ENCODE assay signal across 11 mouse cellular contexts in the genomic region with DNA sequence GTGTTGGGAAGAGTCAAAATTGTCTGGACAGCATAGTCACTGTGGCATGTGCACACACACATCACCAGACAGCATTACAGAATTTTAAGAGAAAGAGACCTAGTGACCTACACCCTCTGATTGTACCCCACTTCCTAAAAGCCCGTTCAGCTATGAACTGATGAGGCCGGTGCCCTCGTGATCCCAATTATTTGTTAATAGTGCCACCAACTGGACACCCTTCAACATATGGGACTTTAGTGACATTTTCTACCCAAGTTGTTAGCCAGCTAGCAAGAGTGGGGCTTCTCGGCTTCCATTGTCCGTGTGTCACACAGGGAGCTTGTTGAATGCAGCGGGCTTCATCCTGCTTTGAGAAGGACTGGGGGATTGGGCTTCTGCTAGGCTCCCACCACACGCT. TPM values are rescaled to one million over a fixed set of nuclear protein-coding genes. Genes with fewer than 3 reads are reported as not detected.
DNase-seq lines count a peak whose midpoint lies in the region; ATAC-seq and TF ChIP-seq lines count a peak whose summit lies in the region.
"Had no signal": no experiment of that assay in that cellular context is flagged by ENCODE, and none has a peak within 500 bp of the region (broad histone marks: within the 10 kb centered on the region; RNA-seq: fewer than 3 reads in every experiment).

No protein-coding gene starts in this region.

- ATAC-seq in kidney, embryonic 15.5 days (replicated peaks; ENCODE audit: low FRiP score), result no peak
- ATAC-seq: forebrain, embryonic 16.5 days; Patski had no signal

- peak; percentile 33; the same call in 1 of the 2 replicates for TF ChIP-seq CTCF in kidney, adult 2 months (conservative IDR thresholded peaks at IDR 0.05; ENCODE audit: insufficient read depth, insufficient read length, low read depth, low read length)
- TF ChIP-seq CTCF in C2C12 (IDR thresholded peaks at IDR 0.05; ENCODE audit: control insufficient read depth, insufficient read depth, insufficient read length), result peak; percentile 5
- no peak; the same call in 1 of the 2 replicates for TF ChIP-seq CTCF in brain, embryonic 14.5 days (IDR thresholded peaks at IDR 0.05; ENCODE audit: borderline replicate concordance, extremely low read depth, insufficient read depth, insufficient read length)

- H3K36me3 ChIP-seq in kidney, adult 2 months (ENCODE audit: control insufficient read depth, insufficient read depth, low read length), result no peaks in the 10 kb centered on the region
- no peaks in the 10 kb centered on the region for H3K36me3 ChIP-seq in kidney, embryonic 15.5 days
- H3K36me3 ChIP-seq in C2C12 (ENCODE audit: control insufficient read depth, insufficient read depth), result no peaks in the 10 kb centered on the region
- H3K36me3 ChIP-seq in limb, embryonic 10.5 days, result peaks cover 8% of the 10 kb centered on the region; the same call in 1 of the 2 replicates

- TF ChIP-seq POLR2A in kidney, adult 2 months (IDR thresholded peaks at IDR 0.05; ENCODE audit: low read depth, low read length), result no peak
- no peak for TF ChIP-seq POLR2A in brain, embryonic 14.5 days (IDR thresholded peaks at IDR 0.05; ENCODE audit: borderline replicate concordance, extremely low read depth, insufficient read depth, insufficient read length, poor library complexity, severe bottlenecking)

- H3K4me3 ChIP-seq in kidney, adult 2 months (ENCODE audit: insufficient read depth, low read depth, low read length), result no peak overlapping the region
- no peak overlapping the region for H3K4me3 ChIP-seq in kidney, embryonic 15.5 days (replicated peaks)
- no peak overlapping the region for H3K4me3 ChIP-seq in C2C12 (ENCODE audit: insufficient read depth, poor library complexity, severe bottlenecking)
- H3K4me3 ChIP-seq in limb, embryonic 10.5 days, result no peak overlapping the region

- no peak overlapping the region for H3K4me2 ChIP-seq in kidney, embryonic 15.5 days

- H3K27me3 ChIP-seq in kidney, adult 2 months (replicated peaks; ENCODE audit: control insufficient read depth, insufficient read depth, low read length), result no peaks in the 10 kb centered on the region
- 0 out of 2 replicates have a peak, but pooled peaks cover 3% of the 10 kb centered on the region for H3K27me3 ChIP-seq in kidney, embryonic 15.5 days
- no peaks in the 10 kb centered on the region for H3K27me3 ChIP-seq in C2C12 (ENCODE audit: control insufficient read depth, insufficient read depth, insufficient read length)
- H3K27me3 ChIP-seq in limb, embryonic 10.5 days (ENCODE audit: low read depth, poor library complexity, severe bottlenecking), result peaks cover 9% of the 10 kb centered on the region; the same call in 1 of the 2 replicates
- H3K27me3 ChIP-seq: Patski had no signal

- no peaks in the 10 kb centered on the region for H3K4me1 ChIP-seq in kidney, adult 2 months (ENCODE audit: control insufficient read depth, insufficient read depth, low read length)
- H3K4me1 ChIP-seq in kidney, embryonic 15.5 days, result peaks cover 15% of the 10 kb centered on the region
- peaks cover 38% of the 10 kb centered on the region for H3K4me1 ChIP-seq in limb, embryonic 10.5 days

- H3ac ChIP-seq in C2C12 (ENCODE audit: control insufficient read depth, insufficient read length, low read depth), result no peak overlapping the region

- H3K27ac ChIP-seq in kidney, adult 2 months (ENCODE audit: insufficient read depth, low read depth, low read length), result no peak overlapping the region
- H3K27ac ChIP-seq in kidney, embryonic 15.5 days, result no peak overlapping the region
- H3K27ac ChIP-seq in limb, embryonic 10.5 days, result peak overlapping the region; percentile 20; the same call in 1 of the 2 replicates

- no peaks in the 10 kb centered on the region for H3K79me3 ChIP-seq in C2C12 (ENCODE audit: low read depth)

- H3K9me3 ChIP-seq in kidney, embryonic 15.5 days (replicated peaks), result peaks cover 8% of the 10 kb centered on the region; the same call in 1 of the 2 replicates
- H3K9me3 ChIP-seq in limb, embryonic 10.5 days (replicated peaks), result peaks cover 8% of the 10 kb centered on the region; the same call in 1 of the 2 replicates

- peak; percentile 36 for DNase-seq in kidney, adult 2 months
- DNase-seq in brain, embryonic 14.5 days (ENCODE audit: low read depth), result peak; percentile 38
- no peak for DNase-seq in limb, embryonic 10.5 days (ENCODE audit: low spot score)
- no peak for DNase-seq in testis, postnatal 10 days (ENCODE audit: low spot score)
- no peak for DNase-seq in layer of hippocampus, postnatal 14 days (ENCODE audit: low spot score in 2 of 2)
- DNase-seq: heart, postnatal 4 days; layer of hippocampus, adult 9-11 months had no signal

- 44% methylated on average over 7 of the region's 7 CpGs for WGBS in kidney, adult 2 months
- 59% methylated on average over 7 of the region's 7 CpGs for WGBS in kidney, embryonic 15.5 days
- WGBS in limb, embryonic 10.5 days, result 73% methylated on average over 7 of the region's 7 CpGs

- no peak overlapping the region for H3K9ac ChIP-seq in kidney, embryonic 15.5 days

- no peaks in the 10 kb centered on the region for H3K79me2 ChIP-seq in C2C12 (ENCODE audit: control insufficient read depth, insufficient read depth)

TF ChIP-seq in C2C12, 6 proteins besides CTCF, POLR2A, EP300 and RAD21:
- no peak for TF ChIP-seq MYOD1 (IDR thresholded peaks at IDR 0.05; ENCODE audit: control insufficient read depth, insufficient read length, low read depth)
- no peak for TF ChIP-seq USF1 (IDR thresholded peaks at IDR 0.05; ENCODE audit: low read depth)
- no peak for TF ChIP-seq CEBPB (IDR thresholded peaks at IDR 0.05; ENCODE audit: low read depth)
- no peak for TF ChIP-seq MAX (IDR thresholded peaks at IDR 0.05)
- TF ChIP-seq MYOG (IDR thresholded peaks at IDR 0.05; ENCODE audit: control insufficient read depth, extremely low read depth, insufficient read length), result no peak
- TF ChIP-seq FOSL1 (IDR thresholded peaks at IDR 0.05; ENCODE audit: insufficient read depth, low read length, poor library complexity, severe bottlenecking), result no peak
TF ChIP-seq in C2C12: peak in this region for 0.

RNA-seq across cellular contexts. Expression of gene Alox5ap, which starts 21.5 kb away (rescaled TPM):
- 12.7 and 15.8 TPM in 2 replicates for polyA plus RNA-seq in kidney, adult 2 months (2012; rRNA removed)
- polyA plus RNA-seq in kidney, embryonic 15.5 days (2015; fragmentation: Nextera tagmentation; extraction: Ambion mirVana), result 12.4 and 13.3 TPM in 2 replicates
- 8.2 TPM for polyA plus RNA-seq in C2C12 (2012; fragmentation: generic; extraction: Trizol)
- 11.4 and 12.7 TPM in 2 replicates for polyA plus RNA-seq in brain, embryonic 14.5 days (2012; rRNA removed)
- polyA plus RNA-seq in limb, embryonic 10.5 days (2016; fragmentation: Nextera tagmentation; extraction: Ambion mirVana), result 6.2 and 8.7 TPM in 2 replicates
- total RNA-seq in layer of hippocampus, postnatal 14 days (2021), result 1 to 10 TPM; 7.6 to 7.9 TPM

Comparison
In these comparisons a context has a peak if more than half of its experiments do, and no peak if none do; other contexts are left out.
1. DNase-seq: peak in kidney, adult 2 months (single experiment) and brain, embryonic 14.5 days (single experiment); none in limb, embryonic 10.5 days (single experiment), testis, postnatal 10 days (single experiment) and layer of hippocampus, postnatal 14 days (0 of 2).